Mouse (Mus musculus) heart, adult 2 months (tissue): Measurements from ENCODE around the gene Oaz2. TPM values are rescaled to one million over a fixed set of nuclear protein-coding genes. Genes with fewer than 3 reads are reported as not detected.

ENCODE experiments used
- DNase-seq, 2 experiments: peaks; one replicate each; pipeline ENCODE4 v3.0.0; 2021
- H3K27ac ChIP-seq: fragments of 200-600 bp; 2 replicates; pipeline ENCODE4 v1.8.1; 2022
- H3K27me3 ChIP-seq: fragments of 200-500 bp; 2 replicates; pipeline ENCODE4 v1.6.1; 2012; ENCODE audit warnings: mild to moderate bottlenecking, low read length, inconsistent platforms, mixed read lengths; ENCODE audit not compliant: control insufficient read depth, insufficient read depth
- H3K36me3 ChIP-seq: fragments of 200-500 bp; 2 replicates; pipeline ENCODE4 v1.6.1; 2012; ENCODE audit warnings: low read length, inconsistent platforms; ENCODE audit not compliant: control insufficient read depth, insufficient read depth
- H3K4me1 ChIP-seq: fragments of 200-500 bp; 2 replicates; pipeline ENCODE4 v1.6.1; 2011; ENCODE audit warnings: low read length; ENCODE audit not compliant: control insufficient read depth, insufficient read depth
- H3K4me3 ChIP-seq: fragments of 200-600 bp; 2 replicates; pipeline ENCODE4 v1.8.1; 2022
- H3K79me2 ChIP-seq: fragments of 200-500 bp; replicated peaks from 2 replicates; pipeline ENCODE4 v1.6.1; 2012; ENCODE audit warnings: mild to moderate bottlenecking, inconsistent platforms, low read length, moderate library complexity, mixed read lengths; ENCODE audit not compliant: control insufficient read depth, insufficient read depth
- H3K9ac ChIP-seq: fragments of 200-500 bp; 2 replicates; pipeline ENCODE4 v1.6.1; 2012; ENCODE audit warnings: low read depth, mild to moderate bottlenecking, control low read depth, inconsistent platforms, low read length, mixed read lengths
- CTCF ChIP-seq: fragments of 200-600 bp; IDR thresholded peaks from 2 replicates; pipeline ENCODE4 v1.8.1; 2022; ENCODE audit warnings: antibody characterized with exemption, mild to moderate bottlenecking, moderate library complexity
- EP300 ChIP-seq: fragments of 200-500 bp; IDR thresholded peaks from 2 replicates; pipeline ENCODE4 v1.6.1; 2011; ENCODE audit warnings: low read depth, low read length, control low read depth; ENCODE audit not compliant: insufficient read depth
- POLR2A ChIP-seq: fragments of 200-500 bp; IDR thresholded peaks from 2 replicates; pipeline ENCODE4 v1.6.1; 2011; ENCODE audit warnings: mild to moderate bottlenecking, low read depth, low read length, control low read depth; ENCODE audit not compliant: insufficient read depth
- WGBS: fragments of 180-500 bp; shearing (Covaris S2); methylation state at CpG from one replicate; pipeline ENCODE4 v1.1.7; 2018; 5-methylcytosine and 5-hydroxymethylcytosine counted together
- intact Hi-C: fragments of 180-260 bp; cut with DNase I; formaldehyde crosslinking; loops from one replicate; pipeline ENCODE4 v1.15.1; 2025
- polyA plus RNA-seq: library from polyadenylated mRNA; depleted of rRNA; stranded (reverse); fragments of >200 nt; gene quantifications from 2 replicates; pipeline ENCODE4 v1.2.3, GENCODE M21; 2012
- total RNA-seq, 2 experiments: library from RNA; stranded (reverse); gene quantifications; 2 replicates each; pipeline ENCODE4 v1.2.3; 2021

Oaz2 gene
- total and polyA plus RNA-seq, 3 experiments, result 154 to 218 (median 202) TPM

DNA sequence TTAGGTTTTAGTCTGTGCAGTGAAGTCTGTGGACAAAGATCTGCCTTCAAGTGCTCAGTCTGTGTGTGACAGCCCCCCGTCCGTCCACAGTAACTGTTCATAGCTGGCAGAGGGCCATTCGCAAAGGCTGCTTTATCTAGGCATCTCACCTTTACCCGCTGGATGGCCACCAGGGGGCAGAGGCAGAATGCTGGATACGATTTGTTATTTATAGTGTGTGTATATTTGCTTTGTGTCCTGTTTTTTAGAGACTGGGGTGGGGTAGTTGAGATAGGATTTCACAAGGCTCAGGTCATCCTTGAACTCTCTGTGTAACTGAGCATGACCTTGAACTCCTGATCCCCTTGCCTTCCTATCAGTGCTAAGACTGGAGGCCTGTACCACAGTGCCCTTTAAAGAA, 1.8 kb upstream of the Oaz2 start:
- Histone ChIP-seq H3K4me3 (no peak overlapping the region), H3K27me3 (no peaks in the 10 kb centered on the region), H3K4me1 (peaks cover 4% of the 10 kb centered on the region), H3K79me2 (no peaks in the 10 kb centered on the region), H3K27ac (no peak overlapping the region), H3K36me3 (no peaks in the 10 kb centered on the region), H3K9ac (no peak overlapping the region)
- TF ChIP-seq CTCF (peak; percentile 86), EP300 (0 out of 2 replicates have a peak, but pooled peaks have one; percentile 48), POLR2A (no peak)
- 5% methylated on average over 5 of the region's 5 CpGs for WGBS
- peak; percentile 68 to 76 for DNase-seq
- intact Hi-C loops, result loop anchor here (1.0 to 2.0 kb wide), 2 partner anchors 163 to 185 kb away; no protein-coding TSS in a partner anchor

- no peaks in the 10 kb centered on the region for H3K79me2 ChIP-seq
- TF ChIP-seq EP300 (peak; percentile 90), CTCF (no peak)
- no peak overlapping the region for H3K4me3 ChIP-seq
- H3K36me3 ChIP-seq, result no peaks in the 10 kb centered on the region
- DNase-seq, result peak; percentile 77 to 85
- H3K27ac ChIP-seq, result peak overlapping the region; percentile 83
- 36% methylated on average over 9 of the region's 9 CpGs for WGBS
- intact Hi-C loops, result loop anchor here (10.0 kb wide), 1 partner anchor 333 kb away; no protein-coding TSS in a partner anchor
- H3K9ac ChIP-seq, result no peak overlapping the region
- no peaks in the 10 kb centered on the region for H3K27me3 ChIP-seq
- peaks cover 14% of the 10 kb centered on the region for H3K4me1 ChIP-seq
These were observed 3.7 kb downstream of the Oaz2 start for GRCm38 (mm10) chr9:65671431-65671931.

GRCm38 (mm10) chr9:65672996-65673395, 5.2 kb downstream of the Oaz2 start:
- Histone ChIP-seq H3K36me3 (peaks cover 3% of the 10 kb centered on the region; the same call in 1 of the 2 replicates), H3K27me3 (no peaks in the 10 kb centered on the region), H3K4me1 (peaks cover 15% of the 10 kb centered on the region), H3K9ac (peak overlapping the region; percentile 4; the same call in 1 of the 2 replicates), H3K4me3 (no peak overlapping the region), H3K79me2 (no peaks in the 10 kb centered on the region), H3K27ac (peak overlapping the region; percentile 68)
- TF ChIP-seq EP300, result no peak
- no peak for TF ChIP-seq POLR2A
- TF ChIP-seq CTCF, result no peak
- WGBS, result 4% methylated on average over 11 of the region's 11 CpGs
- peak in 1 of 2 experiments; percentile 22 for DNase-seq
- intact Hi-C loops, result loop anchor here (10.0 kb wide), 1 partner anchor 332 kb away; no protein-coding TSS in a partner anchor

DNA sequence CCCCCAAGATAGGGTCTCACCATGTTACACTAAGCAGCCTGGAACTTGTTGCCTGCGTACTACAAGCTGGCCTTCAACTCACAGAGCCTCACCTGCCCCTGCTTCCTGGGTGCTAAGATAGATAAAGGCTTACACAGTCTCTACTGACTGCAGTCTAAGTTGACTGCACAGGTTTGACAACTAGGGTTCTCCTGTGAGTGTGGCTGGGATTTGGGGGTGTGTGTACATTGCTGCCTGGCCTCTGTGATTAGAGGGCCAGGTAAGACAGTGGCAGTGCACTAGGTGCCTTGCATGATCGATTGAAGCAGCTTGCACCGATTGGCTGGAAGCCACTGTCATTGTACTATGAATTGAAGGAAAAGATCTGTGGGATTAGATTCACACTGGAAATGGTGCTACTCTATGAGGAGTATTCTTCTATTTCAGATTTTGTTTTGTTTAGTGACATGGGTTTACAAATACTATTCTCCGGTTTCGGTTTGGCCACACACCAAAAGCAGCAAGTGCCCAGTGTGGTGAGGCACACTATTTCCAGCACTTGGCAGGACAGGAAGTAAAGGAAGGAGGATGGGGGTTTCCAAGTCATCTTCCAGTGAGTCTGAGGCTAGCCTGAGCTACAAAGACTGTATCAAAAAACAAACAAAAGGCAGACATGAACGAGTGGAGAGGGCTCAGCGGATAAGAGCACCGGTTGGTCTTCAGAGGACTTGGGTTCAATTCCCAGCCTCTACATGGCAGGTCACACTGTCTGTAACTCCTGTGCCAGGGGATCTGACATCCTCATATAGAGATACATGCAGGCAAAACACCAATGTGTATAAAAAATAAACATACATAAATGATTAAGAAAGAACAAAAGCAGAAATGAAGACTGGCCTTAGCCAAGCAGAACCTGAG, 7.9 kb downstream of the Oaz2 start:
- intact Hi-C loops, result loop anchor here (2.0 to 10.0 kb wide), 2 partner anchors 47 to 329 kb away; partner anchors contain the start of gene Rbpms2
- peaks cover 23% of the 10 kb centered on the region for H3K36me3 ChIP-seq
- no peak for TF ChIP-seq CTCF
- no peak for TF ChIP-seq EP300
- no peak for TF ChIP-seq POLR2A
- 38% methylated on average over 8 of the region's 8 CpGs for WGBS
- DNase-seq, result peak in 1 of 2 experiments; percentile 14
- H3K79me2 ChIP-seq, result peaks cover 3% of the 10 kb centered on the region; the same call in 1 of the 2 replicates
- peak overlapping the region; percentile 69 for H3K4me3 ChIP-seq
- H3K27ac ChIP-seq, result peak overlapping the region; percentile 84
- 0 out of 2 replicates have a peak overlapping the region, but pooled peaks have one; percentile 13 for H3K9ac ChIP-seq
- H3K4me1 ChIP-seq, result peaks cover 25% of the 10 kb centered on the region
- no peaks in the 10 kb centered on the region for H3K27me3 ChIP-seq

DNA sequence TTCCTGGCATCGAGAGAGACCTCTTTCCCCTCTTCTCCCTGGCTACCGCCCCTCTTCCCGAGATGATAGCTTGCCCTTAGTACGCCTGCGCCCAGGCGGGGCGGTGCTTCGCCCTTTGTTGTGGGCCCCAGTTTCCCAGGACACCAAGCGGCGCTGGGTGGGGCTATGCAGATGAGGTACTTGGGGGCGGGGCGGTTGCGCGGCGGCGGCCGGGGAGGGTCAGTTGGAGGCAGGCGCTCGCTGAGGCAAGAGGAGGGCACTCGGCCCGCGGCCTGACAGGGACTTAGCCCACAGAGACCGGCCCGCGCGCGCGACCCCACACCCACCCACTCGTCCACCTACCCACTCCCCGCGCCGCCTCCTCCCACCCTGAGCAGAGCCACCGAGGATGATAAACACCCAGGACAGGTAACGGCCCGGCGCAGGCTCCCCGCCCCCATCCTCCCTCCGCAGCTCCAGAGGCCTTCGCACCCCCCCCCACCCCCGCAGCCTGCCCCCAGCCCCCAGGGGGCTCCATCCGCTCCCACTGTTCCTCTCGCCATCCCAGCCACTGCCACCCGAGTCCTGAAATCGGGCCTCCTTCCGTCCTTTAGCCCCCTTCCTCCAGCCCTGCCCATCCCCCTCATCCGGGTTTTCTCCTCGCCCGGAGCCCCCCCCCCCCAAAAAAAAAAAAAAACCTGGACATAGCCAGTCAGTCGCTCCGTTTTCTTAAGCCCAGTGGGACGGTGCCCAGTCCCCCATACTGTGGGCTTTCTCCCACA, 8.7 kb downstream of the Oaz2 start:
- peak; percentile 97 to 98 for DNase-seq
- Histone ChIP-seq H3K9ac (peak overlapping the region; percentile 92), H3K4me3 (peak overlapping the region; percentile 69), H3K36me3 (peaks cover 31% of the 10 kb centered on the region), H3K79me2 (peaks cover 5% of the 10 kb centered on the region), H3K27ac (peak overlapping the region; percentile 84), H3K4me1 (peaks cover 28% of the 10 kb centered on the region), H3K27me3 (no peaks in the 10 kb centered on the region)
- intact Hi-C loops, result loop anchor here (2.0 to 10.0 kb wide), 2 partner anchors 48 to 328 kb away; partner anchors contain the start of gene Rbpms2
- under 1% methylated on average over 47 of the region's 51 CpGs for WGBS
- TF ChIP-seq POLR2A (peak; percentile 89), EP300 (0 out of 2 replicates have a peak, but pooled peaks have one; percentile 42), CTCF (no peak)
